Mouse (Mus musculus) heart, embryonic 14.5 days (tissue): ENCODE data around the gene Agbl5. TPM values are rescaled to one million over a fixed set of nuclear protein-coding genes. Genes with fewer than 3 reads are reported as not detected.
A peak's percentile ranks its signal among the peaks of the same experiment; 100 is the strongest.

Source experiments
- ATAC-seq: fragments of 200-750 bp; cut with Nextera tagmentation; 2 replicates; pipeline ENCODE4 v1.8.0; 2017; ENCODE audit warnings: low read depth, moderate TSS enrichment; ENCODE audit not compliant: insufficient number of reproducible peaks, insufficient read depth, low FRiP score
- H3K27ac ChIP-seq, 2 experiments: fragments of 200-500 bp in 1 of 2; fragments of 300-500 bp in 1 of 2; sonication (generic) in 1 of 2; replicated peaks in 1 of 2; 2 replicates each; pipeline ENCODE4 v1.5.1; 2012 to 2014; ENCODE audit warnings: low read depth in 2 of 2, low read length in 2 of 2, control low read depth in 1 of 2, mild to moderate bottlenecking in 1 of 2, mixed read lengths in 1 of 2; ENCODE audit not compliant: control insufficient read depth in 1 of 2, insufficient read depth in 1 of 2
- H3K27me3 ChIP-seq: fragments of 300-500 bp; sonication (generic); 2 replicates; pipeline ENCODE4 v1.6.1; 2014; ENCODE audit warnings: mild to moderate bottlenecking, low read length, control low read depth; ENCODE audit not compliant: control insufficient read depth, insufficient read depth
- H3K36me3 ChIP-seq: fragments of 300-500 bp; sonication (generic); 2 replicates; pipeline ENCODE4 v1.6.1; 2014; ENCODE audit warnings: mild to moderate bottlenecking, control low read depth, low read length, mixed read lengths; ENCODE audit not compliant: control insufficient read depth, insufficient read depth
- H3K4me1 ChIP-seq, 2 experiments: fragments of 200-500 bp in 1 of 2; fragments of 300-500 bp in 1 of 2; sonication (generic) in 1 of 2; 2 replicates each; pipeline ENCODE4 v1.6.1; 2012 to 2014; ENCODE audit warnings: low read length in 2 of 2, control low read depth in 1 of 2, mixed read lengths in 1 of 2; ENCODE audit not compliant: control insufficient read depth in 2 of 2, insufficient read depth in 2 of 2
- H3K4me2 ChIP-seq: fragments of 300-500 bp; sonication (generic); 2 replicates; pipeline ENCODE4 v1.6.1; 2014; ENCODE audit warnings: mild to moderate bottlenecking, low read length
- H3K4me3 ChIP-seq, 2 experiments: fragments of 200-500 bp in 1 of 2; fragments of 300-500 bp in 1 of 2; sonication (generic) in 1 of 2; 2 replicates each; pipeline ENCODE4 v1.5.1; 2012 to 2014; ENCODE audit warnings: low read length in 2 of 2, mild to moderate bottlenecking in 2 of 2, control low read depth in 1 of 2, low read depth in 1 of 2, moderate library complexity in 1 of 2; ENCODE audit not compliant: control insufficient read depth in 1 of 2, insufficient read depth in 1 of 2
- H3K9ac ChIP-seq: fragments of 300-500 bp; sonication (generic); 2 replicates; pipeline ENCODE4 v1.6.1; 2014; ENCODE audit warnings: mild to moderate bottlenecking, low read length
- H3K9me3 ChIP-seq: fragments of 300-500 bp; sonication (generic); 2 replicates; pipeline ENCODE4 v1.6.1; 2016; ENCODE audit warnings: low read length, control low read depth; ENCODE audit not compliant: control insufficient read depth
- WGBS: fragments of 180-500 bp; shearing (Covaris S2); extraction: QIAGEN DNeasy Blood & Tissue Kit; methylation state at CpG from one replicate; pipeline ENCODE4 v1.1.7; 2014; 5-methylcytosine and 5-hydroxymethylcytosine counted together
- polyA plus RNA-seq: library from polyadenylated mRNA; unstranded; fragments of >200 nt; fragmentation: Nextera tagmentation; extraction: Ambion mirVana; gene quantifications from 2 replicates; pipeline ENCODE4 v1.2.1, GENCODE M21; 2014

Agbl5 gene
- polyA plus RNA-seq, 1 experiment from 2014 or later, result 10.8 TPM

GRCm38 (mm10) chr5:30915456-30915855, 27.0 kb downstream of the Agbl5 start:
- H3K4me2 ChIP-seq, result peak overlapping the region; percentile 73
- WGBS, result 43% methylated on average over 9 of the region's 9 CpGs
- peaks cover 39 to 55% of the 10 kb centered on the region in 2 experiments for H3K4me1 ChIP-seq
- peak overlapping the region; percentile 83 for H3K9ac ChIP-seq
- H3K27me3 ChIP-seq, result no peaks in the 10 kb centered on the region
- peak overlapping the region; percentile 94 to 95 for H3K27ac ChIP-seq
- H3K36me3 ChIP-seq, result peaks cover 37% of the 10 kb centered on the region
- peak overlapping the region; percentile 54 to 64 for H3K4me3 ChIP-seq
- ATAC-seq, result no peak
- H3K9me3 ChIP-seq, result no peaks in the 10 kb centered on the region

GRCm38 (mm10) chr5:30915974-30916433, 27.5 kb downstream of the Agbl5 start:
- Histone ChIP-seq H3K27me3 (no peaks in the 10 kb centered on the region), H3K36me3 (peaks cover 42% of the 10 kb centered on the region), H3K27ac (peak overlapping the region; percentile 71 to 94), H3K4me1 (peaks cover 39 to 55% of the 10 kb centered on the region in 2 experiments), H3K9ac (peak overlapping the region; percentile 83; the same call in 1 of the 2 replicates), H3K4me3 (peak overlapping the region in 1 of 2 experiments; percentile 54; a peak in 3 of 4 replicates), H3K9me3 (no peaks in the 10 kb centered on the region), H3K4me2 (peak overlapping the region; percentile 73)
- under 1% methylated on average over 7 of the region's 7 CpGs for WGBS
- ATAC-seq, result peak; percentile 36

- Histone ChIP-seq H3K4me3 (no peak overlapping the region), H3K27ac (peak overlapping the region in 1 of 2 experiments; percentile 94; a peak in 2 of 4 replicates), H3K9me3 (no peaks in the 10 kb centered on the region), H3K9ac (no peak overlapping the region), H3K4me1 (peaks cover 39 to 54% of the 10 kb centered on the region in 2 experiments), H3K4me2 (0 out of 2 replicates have a peak overlapping the region, but pooled peaks have one; percentile 73), H3K27me3 (no peaks in the 10 kb centered on the region), H3K36me3 (peaks cover 44% of the 10 kb centered on the region)
- WGBS, result 89% methylated on average over 9 of the region's 9 CpGs
- no peak for ATAC-seq
Observed at GRCm38 (mm10) chr5:30916841-30917240, 28.3 kb downstream of the Agbl5 start.

- Histone ChIP-seq H3K4me2 (no peak overlapping the region), H3K4me1 (peaks cover 37 to 54% of the 10 kb centered on the region in 2 experiments), H3K9me3 (no peaks in the 10 kb centered on the region), H3K27ac (no peak overlapping the region), H3K9ac (no peak overlapping the region), H3K36me3 (peaks cover 44% of the 10 kb centered on the region), H3K4me3 (no peak overlapping the region), H3K27me3 (no peaks in the 10 kb centered on the region)
- no peak for ATAC-seq
- 84% methylated on average over 11 of the region's 11 CpGs for WGBS
Observed at GRCm38 (mm10) chr5:30917348-30917747, 28.9 kb downstream of the Agbl5 start.

- H3K27me3 ChIP-seq, result no peaks in the 10 kb centered on the region
- H3K4me2 ChIP-seq, result no peak overlapping the region
- no peak overlapping the region for H3K27ac ChIP-seq
- H3K4me1 ChIP-seq, result peaks cover 34 to 54% of the 10 kb centered on the region in 2 experiments
- no peak overlapping the region for H3K4me3 ChIP-seq
- no peaks in the 10 kb centered on the region for H3K9me3 ChIP-seq
- ATAC-seq, result no peak
- peaks cover 44% of the 10 kb centered on the region for H3K36me3 ChIP-seq
- WGBS, result 88% methylated on average over 31 of the region's 31 CpGs
- H3K9ac ChIP-seq, result no peak overlapping the region
Observed at GRCm38 (mm10) chr5:30917891-30918670, 29.6 kb downstream of the Agbl5 start.

- H3K36me3 ChIP-seq, result peaks cover 44% of the 10 kb centered on the region
- no peak overlapping the region for H3K4me3 ChIP-seq
- H3K27me3 ChIP-seq, result no peaks in the 10 kb centered on the region
- H3K9me3 ChIP-seq, result no peaks in the 10 kb centered on the region
- 93% methylated on average over 8 of the region's 8 CpGs for WGBS
- H3K4me1 ChIP-seq, result peaks cover 29 to 49% of the 10 kb centered on the region in 2 experiments
- ATAC-seq, result no peak
- no peak overlapping the region for H3K27ac ChIP-seq
- H3K9ac ChIP-seq, result no peak overlapping the region
- no peak overlapping the region for H3K4me2 ChIP-seq
Observed at GRCm38 (mm10) chr5:30918691-30919090, 30.2 kb downstream of the Agbl5 start.

- no peaks in the 10 kb centered on the region for H3K9me3 ChIP-seq
- 69% methylated on average over 11 of the region's 11 CpGs for WGBS
- no peak for ATAC-seq
- no peak overlapping the region for H3K4me3 ChIP-seq
- H3K27me3 ChIP-seq, result no peaks in the 10 kb centered on the region
- H3K27ac ChIP-seq, result no peak overlapping the region
- H3K9ac ChIP-seq, result no peak overlapping the region
- no peak overlapping the region for H3K4me2 ChIP-seq
- peaks cover 21 to 42% of the 10 kb centered on the region in 2 experiments for H3K4me1 ChIP-seq
- peaks cover 44% of the 10 kb centered on the region for H3K36me3 ChIP-seq
Observed at GRCm38 (mm10) chr5:30919831-30920614, 31.5 kb downstream of the Agbl5 start.
